ENCODE assay signal across 8 mouse cellular contexts in genomic region chr12:108554120-108554841, GRCm38 (mm10). TPM values are rescaled to one million over a fixed set of nuclear protein-coding genes. Genes with fewer than 3 reads are reported as not detected.
DNase-seq lines count a peak whose midpoint lies in the region; ATAC-seq and TF ChIP-seq lines count a peak whose summit lies in the region.

TSS of gene Evl (plus strand) at chr12:108554720.

- no peak within 1 kb of the TSS for H3K9ac ChIP-seq in CH12.LX (ENCODE audit: insufficient read depth, low read depth)
- peak within 1 kb of the TSS; percentile 98 for H3K9ac ChIP-seq in forebrain, embryonic 13.5 days
- H3K9ac ChIP-seq in heart, postnatal 0 days (replicated peaks; ENCODE audit: low read depth, low read length): peak within 1 kb of the TSS; percentile 87
- H3K9ac ChIP-seq in liver, embryonic 15.5 days: peak within 1 kb of the TSS; percentile 47; the same call in 1 of the 2 replicates
- peak within 1 kb of the TSS; percentile 100 for H3K9ac ChIP-seq in neural tube, embryonic 13.5 days

- dilution Hi-C loops in CH12.LX (cut with MboI; ENCODE audit: extremely low pct_ligation_motif_present, extremely low pct_unique_long_range_greater_than_20kb, low sequenced_read_pairs): no loop called here

- TF ChIP-seq EP300 in CH12.LX (IDR thresholded peaks at IDR 0.05; ENCODE audit: low read length): no peak
- no peak for TF ChIP-seq EP300 in heart, postnatal 0 days (IDR thresholded peaks at IDR 0.05; ENCODE audit: low read depth)

- in situ Hi-C loops in CH12.LX (cut with MboI; ENCODE audit: low pct_ligation_motif_present, low pct_unique_long_range_greater_than_20kb, low sequenced_read_pairs): no loop called here

- under 1% methylated on average over 40 of the region's 50 CpGs for WGBS in forebrain, embryonic 13.5 days
- 3% methylated on average over 47 of the region's 50 CpGs for WGBS in heart, postnatal 0 days
- WGBS in liver, embryonic 15.5 days (ENCODE audit: insufficient replicate concordance): 4% methylated on average over 50 of the region's 50 CpGs
- 2% methylated on average over 31 of the region's 50 CpGs for WGBS in neural tube, embryonic 13.5 days

- no peak within 1 kb of the TSS for H3K4me2 ChIP-seq in CH12.LX (ENCODE audit: insufficient read depth, low read depth, poor library complexity, severe bottlenecking)
- peak within 1 kb of the TSS; percentile 75 for H3K4me2 ChIP-seq in forebrain, embryonic 13.5 days
- H3K4me2 ChIP-seq in heart, postnatal 0 days (ENCODE audit: low read depth, low read length): peak within 1 kb of the TSS; percentile 92
- peak within 1 kb of the TSS; percentile 78 for H3K4me2 ChIP-seq in liver, embryonic 15.5 days
- peak within 1 kb of the TSS; percentile 83 for H3K4me2 ChIP-seq in neural tube, embryonic 13.5 days

- no peak for TF ChIP-seq POLR2A in CH12.LX (IDR thresholded peaks at IDR 0.05; ENCODE audit: low read depth, low read length)

- ATAC-seq in cerebellum, adult (ENCODE audit: insufficient number of reproducible peaks, low FRiP score, low TSS enrichment): peak; percentile 76
- peak; percentile 87 for ATAC-seq in forebrain, embryonic 13.5 days
- ATAC-seq in heart, postnatal 0 days (ENCODE audit: insufficient read depth, low read depth): peak; percentile 93
- ATAC-seq in liver, embryonic 15.5 days (ENCODE audit: insufficient read depth): peak; percentile 72
- peak; percentile 86 for ATAC-seq in neural tube, embryonic 13.5 days (ENCODE audit: low read depth)

- no peak for TF ChIP-seq RAD21 in CH12.LX (IDR thresholded peaks at IDR 0.05; ENCODE audit: low read depth, low read length)

- no peak within 1 kb of the TSS for H3K27ac ChIP-seq in CH12.LX (ENCODE audit: insufficient read depth, low read depth)
- H3K27ac ChIP-seq in forebrain, embryonic 13.5 days: peak within 1 kb of the TSS; percentile 93
- peak within 1 kb of the TSS; percentile 79 for H3K27ac ChIP-seq in heart, postnatal 0 days (ENCODE audit: low read depth)
- H3K27ac ChIP-seq in liver, embryonic 15.5 days (replicated peaks): no peak within 1 kb of the TSS
- H3K27ac ChIP-seq in neural tube, embryonic 13.5 days (replicated peaks): peak within 1 kb of the TSS; percentile 96

- no peak for TF ChIP-seq CTCF in CH12.LX (conservative IDR thresholded peaks at IDR 0.05 in 1 of 2, IDR thresholded peaks at IDR 0.05 in 1 of 2; ENCODE audit: low read depth in 2 of 2, low read length in 2 of 2)
- TF ChIP-seq CTCF in heart, postnatal 0 days (IDR thresholded peaks at IDR 0.05; ENCODE audit: low read depth): no peak

- no peaks in the 10 kb centered on the region for H3K36me3 ChIP-seq in CH12.LX (replicated peaks in 1 of 2; ENCODE audit: control insufficient read depth in 1 of 2, insufficient read depth in 1 of 2, low read length in 1 of 2)
- no peaks in the 10 kb centered on the region for H3K36me3 ChIP-seq in forebrain, embryonic 13.5 days (ENCODE audit: poor library complexity, severe bottlenecking)
- no peaks in the 10 kb centered on the region for H3K36me3 ChIP-seq in heart, postnatal 0 days (replicated peaks; ENCODE audit: control insufficient read depth, insufficient read depth, low read length)
- H3K36me3 ChIP-seq in liver, embryonic 15.5 days (replicated peaks): no peaks in the 10 kb centered on the region
- H3K36me3 ChIP-seq in neural tube, embryonic 13.5 days: no peaks in the 10 kb centered on the region

- no peaks in the 10 kb centered on the region for H3K79me2 ChIP-seq in CH12.LX (replicated peaks; ENCODE audit: control insufficient read depth, extremely low read depth, insufficient read depth, poor library complexity, severe bottlenecking)

- H3K4me1 ChIP-seq in CH12.LX (ENCODE audit: control insufficient read depth in 1 of 2, insufficient read depth in 2 of 2): no peaks in the 10 kb centered on the region
- H3K4me1 ChIP-seq in forebrain, embryonic 13.5 days: peaks cover 49% of the 10 kb centered on the region
- peaks cover 14% of the 10 kb centered on the region for H3K4me1 ChIP-seq in heart, postnatal 0 days (ENCODE audit: control insufficient read depth, insufficient read depth)
- H3K4me1 ChIP-seq in liver, embryonic 15.5 days (replicated peaks): peaks cover 17% of the 10 kb centered on the region; the same call in 1 of the 2 replicates
- peaks cover 51% of the 10 kb centered on the region for H3K4me1 ChIP-seq in neural tube, embryonic 13.5 days (replicated peaks)

- H3K4me3 ChIP-seq in CH12.LX (replicated peaks in 1 of 3; ENCODE audit: low read depth in 2 of 3, low read length in 2 of 3, poor library complexity in 1 of 3): no peak within 1 kb of the TSS
- H3K4me3 ChIP-seq in forebrain, embryonic 13.5 days: peak within 1 kb of the TSS; percentile 98
- H3K4me3 ChIP-seq in heart, postnatal 0 days (ENCODE audit: low read depth, low read length): peak within 1 kb of the TSS; percentile 93
- peak within 1 kb of the TSS; percentile 60 for H3K4me3 ChIP-seq in liver, embryonic 15.5 days (replicated peaks)
- H3K4me3 ChIP-seq in neural tube, embryonic 13.5 days: peak within 1 kb of the TSS; percentile 96

- peaks cover 65% of the 10 kb centered on the region for H3K27me3 ChIP-seq in CH12.LX (replicated peaks)
- H3K27me3 ChIP-seq in forebrain, embryonic 13.5 days: no peaks in the 10 kb centered on the region
- no peaks in the 10 kb centered on the region for H3K27me3 ChIP-seq in heart, postnatal 0 days (ENCODE audit: control insufficient read depth, insufficient read depth, low read length)
- peaks cover 71% of the 10 kb centered on the region for H3K27me3 ChIP-seq in liver, embryonic 15.5 days
- H3K27me3 ChIP-seq in neural tube, embryonic 13.5 days: no peaks in the 10 kb centered on the region

- DNase-seq in CH12.LX (ENCODE audit: extremely low read depth): no peak
- peak; percentile 84 for DNase-seq in heart, postnatal 0 days (ENCODE audit: low spot score)
- peak; percentile 85 to 93 for DNase-seq in kidney, postnatal 36 days
- peak; percentile 98 for DNase-seq in testis, postnatal 10 days (ENCODE audit: low spot score)

- peaks cover 6% of the 10 kb centered on the region for H3K9me3 ChIP-seq in CH12.LX (replicated peaks; ENCODE audit: low read length)
- H3K9me3 ChIP-seq in forebrain, embryonic 13.5 days (replicated peaks): no peaks in the 10 kb centered on the region
- no peaks in the 10 kb centered on the region for H3K9me3 ChIP-seq in heart, postnatal 0 days (replicated peaks; ENCODE audit: control insufficient read depth, low read length)
- H3K9me3 ChIP-seq in liver, embryonic 15.5 days (replicated peaks): no peaks in the 10 kb centered on the region
- no peaks in the 10 kb centered on the region for H3K9me3 ChIP-seq in neural tube, embryonic 13.5 days

TF ChIP-seq in CH12.LX, 34 proteins besides CTCF, POLR2A, EP300 and RAD21:
- TF ChIP-seq JUN (IDR thresholded peaks at IDR 0.05; ENCODE audit: insufficient read depth, low read depth, low read length): no peak
- TF ChIP-seq RCOR1 (conservative IDR thresholded peaks at IDR 0.05; ENCODE audit: low read depth, low read length): no peak
- no peak for TF ChIP-seq ELF1 (IDR thresholded peaks at IDR 0.05; ENCODE audit: low read depth, low read length)
- TF ChIP-seq ZMIZ1 (IDR thresholded peaks at IDR 0.05; ENCODE audit: low read depth, low read length): no peak
- no peak for TF ChIP-seq CHD1 (IDR thresholded peaks at IDR 0.05; ENCODE audit: low read depth, low read length)
- TF ChIP-seq MXI1 (IDR thresholded peaks at IDR 0.05; ENCODE audit: low read depth, low read length): no peak
- no peak for TF ChIP-seq TCF12 (IDR thresholded peaks at IDR 0.05; ENCODE audit: low read depth, low read length)
- no peak for TF ChIP-seq USF1 (IDR thresholded peaks at IDR 0.05; ENCODE audit: low read depth, low read length)
- TF ChIP-seq ZNF384 (IDR thresholded peaks at IDR 0.05; ENCODE audit: low read depth, low read length): no peak
- no peak for TF ChIP-seq CHD2 (IDR thresholded peaks at IDR 0.05; ENCODE audit: low read length)
- no peak for TF ChIP-seq ETS1 (conservative IDR thresholded peaks at IDR 0.05; ENCODE audit: low read depth, low read length)
- no peak for TF ChIP-seq MYC (IDR thresholded peaks at IDR 0.05; ENCODE audit: low read depth, low read length)
- no peak for TF ChIP-seq MAX (IDR thresholded peaks at IDR 0.05; ENCODE audit: low read length)
- TF ChIP-seq KAT2A (IDR thresholded peaks at IDR 0.05; ENCODE audit: insufficient replicate concordance, low read length): no peak

RNA-seq across cellular contexts. Expression of gene Evl, which starts in this region (rescaled TPM):
- total RNA-seq in CH12.LX (2012; rRNA removed): 2.8 and 3.2 TPM in 2 replicates
- 10.9 and 11.3 TPM in 2 replicates for total RNA-seq in CH12.LX (2014; rRNA removed)
- 27.2 and 29.3 TPM in 2 replicates for polyA plus RNA-seq in CH12.LX (2012; ENCODE audit: insufficient read length, low read depth)
- 147 and 159 TPM in 2 replicates for polyA plus RNA-seq in forebrain, embryonic 13.5 days (2015; fragmentation: Nextera tagmentation; extraction: Ambion mirVana)
- 39.5 and 54.2 TPM in 2 replicates for total RNA-seq in heart, postnatal 0 days (2014; rRNA removed; ENCODE audit: low replicate concordance)
- polyA plus RNA-seq in heart, postnatal 0 days (2015; fragmentation: Nextera tagmentation; extraction: Ambion mirVana): 22.4 and 26.6 TPM in 2 replicates
- polyA plus RNA-seq in liver, embryonic 15.5 days (2015; fragmentation: Nextera tagmentation; extraction: Ambion mirVana): 8.5 and 10.1 TPM in 2 replicates
- 188 and 208 TPM in 2 replicates for polyA plus RNA-seq in neural tube, embryonic 13.5 days (2015; fragmentation: Nextera tagmentation; extraction: Ambion mirVana)

Comparison
In these comparisons a context has a peak if more than half of its experiments do, and no peak if none do; other contexts are left out.
1. H3K27ac ChIP-seq: peak in forebrain, embryonic 13.5 days (single experiment), heart, postnatal 0 days (single experiment) and neural tube, embryonic 13.5 days (single experiment); none in CH12.LX (single experiment) and liver, embryonic 15.5 days (single experiment).
2. H3K4me3 ChIP-seq: peak in forebrain, embryonic 13.5 days (single experiment), heart, postnatal 0 days (single experiment), liver, embryonic 15.5 days (single experiment) and neural tube, embryonic 13.5 days (single experiment); none in CH12.LX (0 of 3).
3. Peak in every context shown above with its lines, with median percentiles within 50 percentile points of each other: ATAC-seq.